Mouse (Mus musculus) C2C12 (cell line): ENCODE measurements at regions not wholly inside any gene's neighbourhood (a gene's known extent, or its start where the extent isn't known, plus 50 kb on each side); places are given as distances from the start of the nearest gene placed in this dataset.

Experiments used
- H3K27me3 ChIP-seq: one replicate; pipeline ENCODE4 v1.6.1; 2011; ENCODE audit not compliant: control insufficient read depth, insufficient read depth, insufficient read length
- H3K36me3 ChIP-seq: one replicate; pipeline ENCODE4 v1.6.1; 2011; ENCODE audit not compliant: control insufficient read depth, insufficient read depth
- H3K4me3 ChIP-seq: one replicate; pipeline ENCODE4 v1.5.1; 2011; ENCODE audit warnings: mild to moderate bottlenecking, control low read depth; ENCODE audit not compliant: poor library complexity, insufficient read depth, severe bottlenecking
- H3K79me2 ChIP-seq: one replicate; pipeline ENCODE4 v1.6.1; 2011; ENCODE audit not compliant: control insufficient read depth, insufficient read depth
- H3K79me3 ChIP-seq: one replicate; pipeline ENCODE4 v1.6.1; 2011; ENCODE audit warnings: low read depth, control low read depth
- H3ac ChIP-seq: one replicate; pipeline ENCODE3; 2011; ENCODE audit warnings: low read depth; ENCODE audit not compliant: control insufficient read depth, insufficient read length
- CEBPB ChIP-seq: IDR thresholded peaks from one replicate; pipeline ENCODE4 v1.6.1; 2011; ENCODE audit warnings: low read depth, mild to moderate bottlenecking, control low read depth, moderate library complexity
- CTCF ChIP-seq: IDR thresholded peaks from one replicate; pipeline ENCODE4 v1.5.1; 2011; ENCODE audit not compliant: control insufficient read depth, insufficient read depth, insufficient read length
- FOSL1 ChIP-seq: IDR thresholded peaks from one replicate; pipeline ENCODE4 v1.8.0; 2011; ENCODE audit warnings: mild to moderate bottlenecking, low read length; ENCODE audit not compliant: poor library complexity, insufficient read depth, severe bottlenecking
- MAX ChIP-seq: IDR thresholded peaks from one replicate; pipeline ENCODE4 v1.6.1; 2011; ENCODE audit warnings: mild to moderate bottlenecking, control low read depth
- MYOD1 ChIP-seq: IDR thresholded peaks from one replicate; pipeline ENCODE4 v1.6.1; 2011; ENCODE audit warnings: low read depth; ENCODE audit not compliant: control insufficient read depth, insufficient read length
- MYOG ChIP-seq: IDR thresholded peaks from one replicate; pipeline ENCODE4 v1.6.1; 2011; ENCODE audit not compliant: control insufficient read depth, insufficient read length; ENCODE audit errors: extremely low read depth
- USF1 ChIP-seq: IDR thresholded peaks from one replicate; pipeline ENCODE4 v1.6.1; 2011; ENCODE audit warnings: low read depth, mild to moderate bottlenecking, control low read depth, moderate library complexity

- Histone ChIP-seq H3ac (no peak overlapping the region), H3K79me2 (no peaks in the 10 kb centered on the region), H3K79me3 (no peaks in the 10 kb centered on the region), H3K27me3 (no peaks in the 10 kb centered on the region), H3K36me3 (no peaks in the 10 kb centered on the region), H3K4me3 (no peak overlapping the region)
- TF ChIP-seq MAX (no peak), USF1 (no peak), MYOD1 (no peak)
Measured at GRCm38 (mm10) chr6:147919697-147920096, 127.4 kb upstream of the Far2 start.

DNA sequence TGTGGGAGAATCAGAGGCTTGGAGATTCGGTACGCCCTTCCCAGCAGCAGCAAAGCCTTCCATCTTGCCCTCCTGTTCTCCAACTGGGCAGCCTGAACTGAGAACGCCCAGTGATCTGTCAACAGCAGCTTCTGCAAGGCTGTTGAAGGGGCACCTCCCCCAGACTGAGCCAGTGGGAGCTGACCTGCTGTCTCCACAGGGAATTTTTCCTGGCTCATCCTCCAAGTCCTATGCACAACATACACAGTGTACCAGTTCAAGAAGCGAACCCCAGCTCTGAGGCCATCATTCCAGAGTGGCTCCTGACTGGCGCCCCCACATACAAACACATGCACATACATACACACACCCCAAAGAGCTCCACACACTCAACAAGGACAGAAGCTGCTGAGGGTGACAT, 126.0 kb upstream of the Far2 start:
- no peaks in the 10 kb centered on the region for H3K79me3 ChIP-seq
- no peak overlapping the region for H3ac ChIP-seq
- TF ChIP-seq MYOD1 (no peak), USF1 (no peak), FOSL1 (no peak), MAX (no peak), CTCF (no peak), MYOG (no peak), CEBPB (no peak)
- no peaks in the 10 kb centered on the region for H3K27me3 ChIP-seq
- no peaks in the 10 kb centered on the region for H3K36me3 ChIP-seq
- H3K79me2 ChIP-seq, result no peaks in the 10 kb centered on the region
- no peak overlapping the region for H3K4me3 ChIP-seq

DNA sequence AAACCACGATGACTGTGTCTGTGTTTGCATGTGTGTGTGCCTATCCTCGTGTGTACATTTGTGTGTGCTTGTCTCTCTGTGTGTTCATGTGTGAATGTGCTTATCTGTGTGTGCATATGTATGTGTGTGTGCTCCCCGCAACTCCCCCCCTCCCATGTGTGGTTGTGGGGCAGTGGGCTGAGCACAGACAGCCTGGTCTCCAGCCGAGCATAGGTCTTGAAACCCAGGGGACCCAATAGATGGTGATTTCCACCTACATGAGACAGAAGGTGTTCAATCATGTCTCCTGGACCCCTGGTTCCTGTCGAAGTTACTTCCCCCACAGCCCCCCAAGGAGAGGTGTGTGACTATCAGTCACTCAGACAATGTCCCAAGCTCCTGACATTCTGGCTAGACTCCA, 124.6 kb upstream of the Far2 start:
- Histone ChIP-seq H3K79me2 (no peaks in the 10 kb centered on the region), H3K27me3 (no peaks in the 10 kb centered on the region), H3K79me3 (no peaks in the 10 kb centered on the region), H3K36me3 (no peaks in the 10 kb centered on the region), H3K4me3 (no peak overlapping the region), H3ac (no peak overlapping the region)
- TF ChIP-seq CTCF (no peak), USF1 (no peak), CEBPB (no peak), MYOG (no peak), MAX (no peak), FOSL1 (no peak), MYOD1 (no peak)

DNA sequence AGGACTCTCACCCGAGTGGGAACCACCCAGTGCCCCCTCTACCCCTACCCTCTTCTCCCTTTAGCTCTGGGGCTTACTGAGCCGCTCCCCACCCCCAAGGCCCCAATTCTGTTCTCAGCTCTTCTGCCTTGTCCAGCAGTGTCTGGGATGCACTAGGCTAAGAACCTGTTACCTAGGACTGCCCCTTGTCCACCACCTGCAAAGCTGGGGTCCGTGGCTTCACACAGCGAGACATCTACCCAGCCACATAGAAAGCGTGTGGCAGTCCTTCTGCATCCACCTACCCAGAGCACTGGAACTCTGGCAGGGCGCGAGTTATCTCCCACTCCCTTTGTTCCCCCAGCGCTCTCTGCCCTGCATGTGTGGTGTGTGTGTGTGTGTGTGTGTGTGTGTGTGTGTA, 123.8 kb upstream of the Far2 start:
- Histone ChIP-seq H3K79me3 (no peaks in the 10 kb centered on the region), H3K79me2 (no peaks in the 10 kb centered on the region), H3ac (no peak overlapping the region), H3K4me3 (no peak overlapping the region), H3K27me3 (no peaks in the 10 kb centered on the region), H3K36me3 (no peaks in the 10 kb centered on the region)
- TF ChIP-seq MAX (no peak), MYOG (no peak), CTCF (no peak), MYOD1 (no peak)

DNA sequence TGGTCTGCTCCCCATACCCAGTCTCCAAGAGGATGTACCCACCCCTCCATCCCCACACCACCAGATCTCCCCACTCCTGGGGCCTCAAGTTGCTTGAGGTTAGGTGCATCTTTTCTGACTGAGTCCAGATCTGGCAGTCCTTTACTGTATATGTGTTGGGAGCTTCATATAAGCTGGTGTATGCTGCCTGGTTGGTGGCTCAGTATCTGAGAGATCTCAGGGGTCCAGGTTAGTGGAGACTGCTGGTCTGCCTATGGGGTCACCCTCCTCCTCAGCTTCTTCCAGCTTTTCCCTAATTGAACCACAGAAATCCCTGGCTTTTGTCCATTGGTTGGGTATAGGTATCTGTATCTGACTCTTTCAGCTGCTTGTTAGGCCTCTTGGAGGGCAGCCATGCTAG, 118.1 kb upstream of the Far2 start:
- H3K27me3 ChIP-seq, result peaks cover 3% of the 10 kb centered on the region
- H3K36me3 ChIP-seq, result no peaks in the 10 kb centered on the region
- no peak for TF ChIP-seq MYOD1
- TF ChIP-seq MYOG, result no peak
- TF ChIP-seq CTCF, result no peak
- TF ChIP-seq MAX, result no peak
- TF ChIP-seq USF1, result no peak
- no peak for TF ChIP-seq FOSL1
- no peak for TF ChIP-seq CEBPB
- H3K79me2 ChIP-seq, result no peaks in the 10 kb centered on the region
- no peaks in the 10 kb centered on the region for H3K79me3 ChIP-seq
- H3K4me3 ChIP-seq, result no peak overlapping the region
- H3ac ChIP-seq, result no peak overlapping the region

DNA sequence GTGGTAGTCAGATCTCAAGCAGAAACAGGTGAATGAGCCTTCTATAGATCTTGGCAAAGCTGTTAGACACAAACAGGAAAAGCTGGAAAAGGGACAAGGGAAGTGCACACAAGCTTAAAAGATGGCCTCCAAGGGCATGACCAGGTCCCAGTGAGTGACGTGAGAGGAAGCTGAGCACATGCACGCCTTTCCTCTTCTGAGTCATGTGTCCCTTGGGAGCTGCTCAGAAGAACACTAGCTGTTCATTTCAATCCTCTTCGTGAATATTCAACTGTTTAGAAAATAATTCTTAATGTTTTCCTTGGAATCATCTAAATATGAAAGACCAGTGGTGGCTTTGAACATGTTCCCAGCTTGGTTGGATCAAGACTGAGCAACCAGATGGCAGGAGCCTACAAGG, 103.0 kb upstream of the Far2 start:
- Histone ChIP-seq H3K36me3 (no peaks in the 10 kb centered on the region), H3K27me3 (no peaks in the 10 kb centered on the region), H3ac (no peak overlapping the region), H3K79me3 (no peaks in the 10 kb centered on the region), H3K4me3 (no peak overlapping the region), H3K79me2 (no peaks in the 10 kb centered on the region)
- TF ChIP-seq CEBPB, result no peak
- no peak for TF ChIP-seq CTCF
- TF ChIP-seq MYOG, result no peak
- TF ChIP-seq FOSL1, result no peak
- no peak for TF ChIP-seq MYOD1
- TF ChIP-seq MAX, result no peak
- no peak for TF ChIP-seq USF1
